Mouse (Mus musculus) megakaryocyte-erythroid progenitor cell, adult 5 weeks (primary cell): ENCODE data around the gene Flrt2. TPM values are rescaled to one million over a fixed set of nuclear protein-coding genes. Genes with fewer than 3 reads are reported as not detected.

Experiments used
- polyA plus RNA-seq: library from polyadenylated mRNA; stranded (reverse); fragments of >175 nt; gene quantifications from 2 replicates; pipeline ENCODE4 v1.2.3, GENCODE M21; 2012

The Flrt2 gene
- polyA plus RNA-seq: 0.03 and 0.05 TPM in 2 replicates

DNA sequence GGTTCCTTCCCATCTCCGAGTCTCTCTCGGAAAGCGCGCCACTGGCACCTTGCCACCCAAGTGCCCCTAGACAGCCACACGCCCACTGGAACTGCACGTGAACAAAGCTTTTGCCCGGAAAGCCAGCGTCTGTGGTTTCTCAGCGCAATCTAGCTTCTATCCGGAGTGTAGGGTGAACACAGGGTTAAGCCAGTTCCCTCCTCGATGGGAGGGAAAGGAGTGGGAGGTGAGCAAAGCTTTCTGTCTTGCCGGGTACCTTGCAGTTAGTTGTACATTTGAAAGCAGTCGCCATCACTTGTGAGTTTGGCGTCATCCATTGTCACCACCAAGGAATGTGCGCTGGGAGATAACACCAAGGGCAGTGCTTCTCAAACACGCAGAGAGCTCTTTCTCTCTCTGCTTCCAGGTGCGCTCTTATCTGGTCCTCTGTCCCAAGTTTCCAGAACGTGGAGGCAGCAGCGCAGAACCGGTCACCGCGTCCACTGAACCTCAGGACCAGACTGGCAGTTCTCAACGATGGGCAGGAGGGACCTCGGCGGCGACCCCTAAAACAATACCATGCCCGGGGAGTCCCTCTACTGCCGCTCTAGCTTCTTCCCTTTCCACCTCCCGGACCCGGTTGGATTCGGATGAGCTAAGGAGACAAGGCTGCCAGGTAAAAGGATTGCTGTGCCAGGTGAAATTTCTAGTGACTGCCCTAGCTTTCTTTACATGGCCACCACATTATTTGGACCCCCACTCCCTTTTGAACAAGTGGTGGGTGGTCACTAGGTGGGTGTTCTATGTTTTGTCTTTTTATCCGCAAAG is at the start of gene Flrt2:
Flrt2 (plus strand) TSS at position 266 of the 807 bp plus-strand sequence.

